Mouse (Mus musculus): Measurements from ENCODE around the gene Arpp21.

Gene Arpp21

DNA sequence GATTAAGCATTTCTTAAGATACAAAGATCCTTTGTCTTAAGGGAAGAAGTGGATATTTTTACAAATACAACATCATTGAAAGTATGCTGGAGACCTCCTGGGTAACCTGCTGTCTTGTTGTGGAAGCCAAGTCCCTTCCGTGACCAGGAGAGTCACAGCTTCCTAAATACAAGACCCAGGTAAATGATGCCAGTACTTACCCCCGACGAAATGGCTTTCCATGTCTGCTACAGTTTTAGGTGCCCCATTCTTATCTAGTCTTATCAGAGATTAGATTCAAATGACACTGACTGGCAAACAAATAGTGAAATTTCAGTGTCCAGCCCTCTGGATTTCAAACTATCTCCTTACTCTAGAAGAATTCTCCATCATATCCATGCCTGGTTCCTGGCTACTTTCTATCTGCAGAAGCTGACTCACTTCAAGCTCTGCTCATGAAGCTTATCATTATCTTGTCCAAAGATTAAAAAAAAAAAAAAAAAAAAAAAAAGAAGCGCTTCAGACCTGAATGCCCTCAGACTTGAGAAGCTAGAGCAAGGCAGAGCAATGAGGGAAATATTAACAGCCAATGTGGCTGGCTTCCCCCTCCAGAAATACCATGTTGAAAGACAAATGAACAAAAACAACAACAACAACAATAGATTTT, 4.9 kb downstream of the Arpp21 start:
- DNase-seq: no peak

DNA sequence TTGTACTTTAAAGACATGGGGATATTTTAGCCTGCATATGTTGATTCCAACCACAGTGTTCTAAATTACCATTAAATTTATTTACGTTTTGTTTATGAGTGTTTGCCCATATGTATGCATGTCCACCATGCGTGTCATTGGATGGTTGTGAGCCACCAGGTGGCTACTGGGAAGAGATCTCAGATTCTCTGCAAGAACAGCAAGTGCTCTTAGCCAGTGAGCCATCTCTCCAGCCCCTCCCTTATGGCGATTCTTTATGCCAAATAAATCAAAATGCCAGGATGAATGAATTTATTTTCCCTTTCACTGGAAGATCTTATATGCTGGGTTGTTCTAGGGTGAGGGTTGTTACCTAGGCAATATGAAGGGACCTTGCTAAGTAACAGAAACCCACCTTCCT, 7.3 kb downstream of the Arpp21 start:
- no peak for DNase-seq

DNA sequence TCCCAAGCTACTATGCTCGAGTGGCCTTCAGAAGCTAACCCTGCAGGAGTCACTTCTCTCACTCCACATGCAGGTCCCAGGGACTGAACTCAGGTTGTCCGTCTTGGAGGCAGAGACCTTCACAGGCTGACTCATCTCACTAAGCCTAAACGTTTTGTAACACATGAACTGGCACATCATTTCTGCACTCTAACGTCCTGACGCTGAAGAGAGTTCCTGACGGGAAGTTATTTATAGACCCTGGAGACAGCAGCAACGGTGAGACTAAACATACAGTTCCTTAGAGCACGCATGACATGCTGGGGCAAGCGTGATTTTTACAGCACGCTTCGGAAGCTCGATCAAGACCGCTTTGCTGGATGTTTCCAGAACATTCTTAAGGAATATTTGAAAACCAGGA, 8.6 kb downstream of the Arpp21 start:
- no peak for DNase-seq

DNA sequence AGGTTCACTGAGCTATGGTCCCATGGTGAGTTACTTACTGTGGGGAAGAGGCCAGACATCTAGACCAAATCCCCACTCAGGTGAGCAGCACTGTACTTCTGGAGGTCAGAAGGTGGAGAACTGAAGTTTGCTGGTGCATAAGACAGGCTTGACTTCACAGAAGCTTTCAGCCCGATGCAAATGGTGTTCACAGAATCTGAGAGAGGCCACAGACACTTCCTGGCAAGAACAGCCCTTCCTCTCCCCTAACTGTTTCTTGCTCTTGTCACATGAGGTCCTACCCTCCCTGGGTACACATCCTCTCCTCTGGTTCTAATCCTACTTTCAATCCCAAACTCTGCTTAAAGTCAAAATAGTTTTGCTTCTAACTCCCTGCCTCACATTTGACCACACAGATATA, 9.2 kb downstream of the Arpp21 start:
- no peak for DNase-seq

DNA sequence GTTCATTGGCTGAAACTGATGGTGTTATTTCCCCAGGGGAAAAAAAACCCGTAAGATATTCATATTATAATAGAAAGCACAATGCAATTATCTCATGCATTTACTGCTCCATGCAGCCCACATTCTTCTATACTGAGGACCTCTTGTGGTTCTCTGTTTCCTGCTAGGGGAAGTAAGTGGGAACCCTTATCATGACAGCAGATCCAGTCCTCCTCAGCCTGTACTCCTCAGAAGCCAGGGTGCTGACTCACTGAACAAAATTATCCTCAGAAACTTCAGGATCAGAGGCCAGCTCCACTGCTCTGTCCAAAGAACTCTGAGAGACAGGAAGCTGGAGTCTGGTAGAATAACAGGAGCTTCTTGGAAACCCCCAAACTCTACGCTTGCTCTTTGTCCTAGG, 10.7 kb downstream of the Arpp21 start:
- DNase-seq: no peak

DNA sequence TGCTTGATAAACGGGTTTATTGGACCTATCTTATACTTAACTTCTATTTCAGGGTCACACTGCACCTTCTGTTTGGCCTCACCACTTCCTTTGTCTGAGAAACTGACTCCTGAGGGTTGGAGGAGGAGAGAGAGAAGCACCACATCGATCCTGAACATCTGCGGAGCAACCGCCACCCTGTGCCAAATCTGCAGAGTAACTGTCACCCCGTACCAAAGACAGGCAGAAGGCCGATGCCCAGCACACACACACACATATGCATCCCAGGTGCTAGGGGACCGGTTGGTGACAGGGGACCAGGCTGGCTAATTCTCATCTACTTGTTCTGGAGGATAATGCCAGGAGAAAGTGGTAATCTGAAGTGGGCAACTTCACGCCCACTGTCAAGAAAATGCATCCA, 16.4 kb downstream of the Arpp21 start:
- no peak for DNase-seq

DNA sequence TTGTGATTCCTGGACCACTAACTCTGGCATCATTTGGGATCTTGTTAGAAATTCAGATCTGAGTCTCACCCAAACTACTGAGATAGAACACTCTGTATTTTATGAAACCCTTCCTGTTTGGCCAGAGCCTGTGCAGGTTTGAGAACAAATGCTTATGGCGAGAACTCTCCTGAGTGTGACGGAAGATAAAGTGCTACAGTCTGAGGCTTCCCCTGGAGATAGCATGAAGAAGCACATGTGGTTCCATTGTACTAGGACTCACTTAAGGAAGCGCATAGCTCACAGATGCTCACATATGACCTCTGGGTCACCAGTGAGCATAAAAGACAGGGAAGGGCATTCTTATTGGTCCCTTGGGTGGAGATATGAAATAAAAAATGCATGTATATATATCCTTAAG, 17.5 kb downstream of the Arpp21 start:
- no peak for DNase-seq

DNA sequence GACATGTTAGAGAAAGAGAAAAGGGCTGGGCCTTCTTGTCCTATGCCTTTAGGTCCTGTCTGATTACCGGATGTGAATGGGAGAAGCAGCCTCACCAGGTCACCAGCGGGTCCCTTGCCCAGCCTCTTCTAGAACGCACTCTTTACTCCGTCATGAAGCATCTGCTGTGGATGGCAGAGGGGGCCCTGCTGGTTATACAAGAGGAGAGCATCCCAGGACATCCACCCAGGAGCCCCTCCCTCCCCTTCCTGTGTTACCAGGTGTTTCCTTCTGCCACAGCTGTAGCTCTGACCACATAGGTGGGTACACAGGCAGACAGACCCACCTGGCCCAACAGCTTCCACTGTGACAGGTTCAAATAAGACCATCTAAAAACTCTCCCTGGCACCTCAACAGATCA, 18.6 kb downstream of the Arpp21 start:
- no peak for DNase-seq

DNA sequence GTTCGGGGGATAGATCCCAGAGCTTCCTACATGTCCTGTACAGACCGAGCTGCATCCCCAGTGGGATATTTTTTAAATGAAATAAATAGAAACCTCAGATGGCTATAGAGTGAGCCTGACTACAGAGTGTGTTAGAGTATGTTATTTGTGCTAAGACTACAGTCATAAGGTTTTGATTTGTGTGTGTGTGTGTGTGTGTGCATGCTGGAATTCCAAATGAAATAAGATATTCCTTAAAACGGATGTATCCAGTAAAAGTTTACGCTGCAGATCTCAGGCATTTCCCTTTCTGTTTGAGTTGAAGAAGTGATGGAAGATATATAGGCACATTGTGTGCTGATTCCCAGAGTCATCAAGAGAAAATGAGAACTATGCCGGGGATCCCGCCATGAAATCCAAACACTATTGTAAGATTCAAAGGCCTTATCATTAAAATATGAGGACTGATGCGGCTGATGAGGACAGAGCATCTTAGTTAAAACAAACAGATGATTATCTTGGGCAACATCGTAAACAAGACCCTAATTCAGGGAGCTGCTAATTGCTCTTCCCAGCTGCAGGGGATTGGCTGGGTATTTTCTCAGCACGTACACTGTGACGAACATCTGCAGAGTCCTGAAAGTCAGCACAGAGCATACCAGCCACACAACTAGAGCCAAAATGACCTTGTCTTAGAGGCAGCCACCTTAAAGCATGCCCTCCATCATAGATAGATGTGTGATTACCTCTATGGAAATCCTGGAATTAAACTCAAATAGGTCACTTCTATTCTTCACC, 20.5 kb downstream of the Arpp21 start:
- DNase-seq: no peak

DNA sequence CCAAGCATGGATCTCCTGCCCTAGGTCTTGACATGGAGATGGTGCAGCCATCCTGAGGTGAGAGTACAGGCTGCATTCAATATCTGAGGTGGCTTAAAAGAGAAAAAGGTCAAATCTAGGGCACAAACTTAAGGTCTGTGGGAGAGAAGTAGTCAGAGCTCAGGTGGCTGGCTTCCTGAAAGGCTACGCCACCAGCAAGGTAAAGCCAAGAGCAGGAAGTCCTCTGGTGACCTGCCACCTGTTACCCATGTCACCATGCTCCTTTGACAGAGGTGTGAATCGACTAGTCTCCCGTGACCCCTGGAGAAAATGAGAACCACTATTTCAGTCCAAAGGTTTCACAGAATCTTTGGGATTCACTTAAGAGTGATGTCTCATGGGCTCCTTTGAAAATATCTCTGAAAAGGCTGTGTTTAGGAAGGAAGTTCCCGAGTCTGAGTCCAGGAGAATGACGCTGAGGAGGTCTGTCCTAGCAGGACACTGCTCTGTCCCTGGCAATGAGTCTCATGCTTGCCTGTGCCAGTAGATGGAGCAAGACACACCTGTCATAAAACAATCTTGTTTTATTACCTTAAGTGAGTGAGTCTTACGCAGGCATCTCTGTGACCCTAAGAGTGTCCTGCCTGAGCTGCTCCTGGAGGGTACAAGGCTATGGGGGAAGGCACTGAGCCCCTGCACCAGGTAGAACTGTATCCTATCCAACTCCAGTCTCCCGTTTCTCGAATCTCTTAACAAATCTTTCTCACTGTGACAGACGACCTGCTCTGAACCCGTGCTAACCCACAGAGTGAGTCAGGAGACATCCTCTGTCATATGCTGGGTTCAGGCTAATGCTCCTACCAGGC, 22.1 kb downstream of the Arpp21 start:
- no peak for DNase-seq

DNA sequence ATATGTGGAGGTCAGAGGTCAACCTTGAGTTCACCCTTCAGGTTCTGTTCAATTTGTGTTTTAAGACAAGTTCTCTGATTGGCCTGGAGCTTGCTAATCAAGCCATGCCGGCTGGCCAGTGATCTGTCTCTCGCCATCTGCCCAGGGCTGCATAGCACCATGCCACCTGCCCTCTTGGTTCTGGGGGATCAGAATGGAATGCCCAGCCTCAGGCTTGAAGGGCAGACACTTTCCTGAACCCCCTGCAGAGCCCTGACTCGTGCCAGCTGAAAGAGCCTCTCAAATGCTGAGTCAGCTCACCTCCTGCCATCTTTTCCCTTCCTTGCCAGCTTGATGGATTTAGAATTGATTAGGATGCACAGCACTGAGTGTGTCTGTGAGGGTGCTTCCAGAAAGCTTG, 25.9 kb downstream of the Arpp21 start:
- DNase-seq: no peak

DNA sequence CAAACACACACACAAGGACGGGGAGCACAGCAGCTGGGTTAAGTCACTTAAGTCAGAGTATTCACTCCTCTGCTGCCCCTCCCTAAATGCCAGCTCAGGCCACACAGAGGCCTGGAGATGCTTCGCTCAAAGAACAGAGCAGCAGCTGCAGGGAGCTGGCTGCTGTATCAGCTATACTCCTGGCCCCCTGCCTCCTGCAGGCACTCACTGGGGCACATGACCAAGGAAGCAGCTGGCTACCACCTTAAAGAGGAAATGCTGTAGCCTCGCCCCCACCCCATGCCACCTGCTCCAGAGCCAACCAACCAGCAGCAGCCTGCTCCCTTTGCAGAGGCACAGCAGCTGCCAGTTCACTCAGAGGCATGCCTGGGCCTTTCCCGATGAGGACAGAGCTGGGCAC, 28.0 kb downstream of the Arpp21 start:
- peak; percentile 47 for DNase-seq

DNA sequence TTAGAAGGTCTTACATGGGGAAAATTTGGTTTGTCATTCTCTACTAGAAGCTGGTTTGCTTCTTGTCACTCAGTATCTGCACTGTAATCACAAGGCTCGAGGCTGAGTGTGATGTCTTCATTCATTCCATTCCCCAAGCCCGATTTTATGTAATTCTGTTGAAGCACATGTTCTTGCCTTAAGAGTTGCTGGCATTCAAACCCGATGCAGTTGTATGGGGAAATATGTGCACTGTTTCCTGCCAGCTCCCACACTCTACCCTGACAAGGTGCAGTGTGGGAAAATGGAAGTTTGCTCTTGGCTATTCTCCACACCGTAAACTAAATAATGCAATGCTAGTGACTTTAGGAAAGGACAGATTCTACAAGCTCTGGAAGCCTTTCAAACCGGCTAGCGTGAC, 37.4 kb downstream of the Arpp21 start:
- no peak for DNase-seq

DNA sequence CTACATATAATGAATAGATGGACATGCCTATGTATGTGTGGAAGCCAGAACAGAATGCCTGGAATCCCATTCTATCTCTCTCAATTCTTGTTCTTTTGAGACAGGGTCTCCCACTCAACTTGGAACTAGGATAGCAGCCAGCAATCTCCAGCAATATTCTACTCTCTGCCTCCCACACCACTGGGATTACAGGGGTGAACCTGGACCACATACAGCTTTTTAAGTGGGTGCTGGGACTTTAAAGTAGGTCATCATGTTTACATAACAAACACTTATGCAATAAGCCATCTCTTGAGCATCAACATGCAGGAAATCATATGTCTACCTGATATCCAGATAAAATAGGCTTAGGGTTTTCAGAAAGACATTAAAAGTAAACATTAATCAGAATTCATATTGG, 41.7 kb downstream of the Arpp21 start:
- DNase-seq: no peak

DNA sequence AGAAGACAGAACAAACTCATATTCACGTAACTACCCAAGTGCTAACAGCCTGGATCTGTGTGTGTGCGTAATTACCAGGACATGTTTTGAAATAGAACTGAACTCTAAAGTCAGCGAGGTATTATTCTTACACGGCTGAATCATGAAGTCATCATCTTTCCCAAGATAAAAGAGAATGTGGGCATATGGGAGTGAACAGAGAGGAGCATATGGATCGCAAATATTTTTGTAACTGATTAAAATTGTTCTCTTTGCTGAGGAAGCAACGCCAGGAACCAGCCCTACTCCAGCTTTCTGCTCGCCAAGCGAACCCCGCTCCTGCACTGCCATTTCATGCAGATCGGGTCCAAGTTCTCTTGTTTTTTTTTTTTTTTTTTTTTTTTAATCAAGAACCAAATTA, 46.3 kb downstream of the Arpp21 start:
- no peak for DNase-seq

DNA sequence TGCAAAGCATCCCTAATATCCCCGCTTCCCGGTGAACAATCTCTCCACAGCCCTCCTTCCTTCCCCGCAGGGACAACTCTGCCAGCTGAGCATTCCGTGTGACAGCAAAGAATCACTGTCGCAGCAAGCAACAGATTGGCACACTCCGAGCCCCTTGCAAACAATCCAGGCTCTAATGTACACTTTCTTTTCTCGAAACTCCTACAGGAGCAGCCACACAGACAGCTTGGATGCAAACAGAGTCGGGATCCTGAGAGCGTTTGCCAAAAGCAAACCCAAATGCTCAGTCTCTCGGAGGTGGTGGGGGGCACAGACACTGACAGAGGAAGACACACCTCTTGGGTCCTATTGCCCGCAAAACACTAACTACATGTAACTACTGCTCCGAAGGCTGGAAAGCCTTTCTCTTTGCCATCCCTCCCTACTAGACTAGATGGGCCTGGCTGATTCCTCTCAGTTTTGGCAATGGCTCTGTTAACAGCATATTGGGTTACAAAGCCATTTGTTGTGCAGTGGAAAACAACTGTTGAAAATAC, 47.3 kb downstream of the Arpp21 start:
- DNase-seq: no peak

DNA sequence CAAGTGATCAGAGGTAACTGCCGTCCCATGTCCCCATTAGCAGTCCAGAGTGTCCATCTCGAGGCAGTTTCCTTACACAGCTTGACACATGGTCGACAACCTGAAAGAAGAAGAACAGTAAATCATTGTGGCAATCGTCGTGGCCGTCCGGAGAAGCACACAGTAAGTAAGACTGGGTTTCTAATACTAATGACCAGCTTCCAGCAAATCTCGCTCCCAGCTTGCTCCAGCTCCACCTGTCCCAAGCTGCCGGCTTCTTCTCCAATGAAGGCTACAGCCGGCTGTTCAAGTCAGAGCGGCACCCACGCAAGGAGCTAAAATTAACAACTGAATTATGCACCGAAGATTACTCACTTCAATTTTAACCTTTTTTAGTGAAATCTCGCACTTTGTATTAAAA, 48.1 kb downstream of the Arpp21 start:
- peak; percentile 12 for DNase-seq

DNA sequence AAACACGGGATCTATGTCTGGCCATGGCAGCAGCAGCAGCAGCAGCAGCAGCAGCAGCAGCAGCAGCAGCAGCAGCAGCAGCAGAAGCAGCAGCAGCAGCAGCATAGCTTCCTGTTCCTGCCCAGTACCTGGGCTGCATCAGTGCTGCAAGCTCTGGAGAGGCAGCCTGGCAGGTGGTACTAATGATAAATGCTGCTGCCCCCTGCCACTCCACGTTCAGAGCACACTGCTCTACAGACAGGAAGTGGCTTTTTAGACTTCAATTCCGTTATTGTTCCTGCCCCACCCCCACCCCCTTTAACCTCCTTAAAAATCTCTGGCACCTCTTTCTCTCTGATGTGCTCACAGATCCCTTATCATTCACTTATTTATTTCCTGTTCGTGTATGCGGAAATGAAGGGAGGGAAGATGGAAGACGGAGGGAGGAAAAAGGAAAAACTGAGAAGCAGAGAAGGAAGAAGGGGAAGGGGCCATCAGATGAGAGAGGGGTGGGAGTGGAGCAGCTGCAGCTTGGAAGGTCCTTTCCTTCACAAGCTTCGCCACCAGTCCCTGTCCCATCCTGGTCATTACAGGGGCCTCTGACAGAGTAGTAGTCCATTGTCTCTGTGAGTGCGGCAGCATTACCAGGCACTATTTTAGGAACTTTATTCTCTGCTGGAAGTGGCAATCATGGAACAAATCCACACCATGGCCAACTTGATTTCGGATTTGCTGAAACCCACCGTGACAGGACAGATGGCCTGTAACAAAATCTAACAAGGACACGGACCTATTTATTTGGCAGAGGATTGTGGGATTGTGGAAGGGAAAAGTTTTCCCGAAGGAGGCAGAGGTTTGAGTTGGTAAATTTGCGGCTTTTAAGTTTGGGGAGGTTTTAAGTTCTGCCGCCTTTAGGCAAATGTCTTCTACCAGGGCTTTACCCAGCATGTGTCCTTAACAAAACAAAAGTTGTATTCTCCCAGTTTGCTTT, 49.1 kb downstream of the Arpp21 start:
- DNase-seq: peak; percentile 46

DNA sequence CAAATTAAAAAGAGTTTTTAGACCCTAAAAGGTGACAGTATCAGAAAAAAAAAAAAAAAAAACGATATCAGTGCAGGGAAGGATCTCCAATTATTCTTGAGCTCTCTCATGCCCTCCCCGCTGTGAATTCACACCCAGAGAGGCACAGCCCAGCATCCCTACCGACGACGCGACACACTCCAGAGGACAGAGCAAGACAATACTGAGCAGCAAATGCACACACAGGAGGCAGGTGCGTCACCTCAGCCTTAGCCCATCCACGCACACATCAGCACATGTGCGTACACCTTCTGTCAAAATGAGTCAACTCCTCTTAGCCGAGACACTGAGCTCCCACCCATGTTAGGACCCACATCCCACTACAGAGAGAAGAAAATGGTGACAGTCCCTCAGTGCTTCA, 50.0 kb downstream of the Arpp21 start:
- DNase-seq: no peak

DNA sequence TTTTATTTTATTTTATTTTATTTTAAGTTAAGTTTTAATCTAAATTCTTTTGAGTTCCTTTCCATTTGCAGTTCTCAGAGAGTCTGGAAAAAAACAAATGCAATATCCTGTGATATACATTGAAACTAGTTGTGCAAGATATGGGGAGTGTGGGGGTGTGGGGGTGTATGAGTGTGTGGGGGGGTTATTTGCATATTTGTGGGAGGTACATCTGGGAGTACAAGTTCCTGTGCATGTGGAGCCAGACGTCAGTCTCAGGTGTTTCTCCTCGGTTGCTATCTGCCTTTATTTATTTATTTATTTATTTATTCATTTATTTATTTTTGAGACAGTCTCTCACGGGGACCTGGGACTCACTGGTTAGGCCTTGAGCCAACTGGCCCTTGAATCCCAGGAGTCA, 53.0 kb downstream of the Arpp21 start:
- DNase-seq: no peak

DNA sequence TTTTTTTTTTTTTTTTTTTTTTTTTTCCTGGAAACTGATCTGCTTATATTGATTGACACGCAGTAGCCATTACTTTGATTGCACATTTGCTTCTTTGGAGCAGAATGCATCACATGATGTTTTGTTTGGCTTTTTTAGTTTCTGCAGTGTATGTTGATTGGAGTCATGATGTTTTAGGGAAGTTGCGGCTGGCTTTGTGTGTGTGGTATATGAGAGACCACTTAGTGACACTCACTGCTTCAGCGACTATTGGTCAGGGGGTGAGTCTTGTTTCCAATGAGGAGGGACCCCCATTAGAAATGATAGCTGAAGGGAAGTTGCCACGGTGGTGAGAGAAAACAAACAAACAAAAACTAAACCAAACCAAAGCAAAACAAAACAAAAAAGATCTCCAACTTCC, 55.7 kb downstream of the Arpp21 start:
- DNase-seq: no peak

DNA sequence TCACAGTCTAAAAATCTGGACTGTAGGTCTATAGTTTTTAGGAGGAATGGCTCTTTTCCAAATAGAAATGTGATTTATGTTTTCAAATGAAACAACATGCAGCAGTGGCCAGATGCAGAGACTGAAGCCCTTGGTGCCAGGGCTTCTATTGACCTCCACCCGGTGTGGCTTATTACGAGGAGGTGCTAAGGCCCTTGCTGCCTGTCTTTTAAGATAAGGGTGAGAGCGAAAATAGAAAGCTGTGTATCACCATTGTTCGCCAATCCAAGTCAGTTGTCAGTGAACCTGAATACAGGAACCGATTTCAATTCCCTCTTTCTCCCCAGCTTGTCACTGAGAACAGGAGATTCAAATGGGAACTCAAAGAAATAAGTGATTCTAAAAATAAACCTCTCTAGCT, 57.3 kb downstream of the Arpp21 start:
- DNase-seq: no peak

DNA sequence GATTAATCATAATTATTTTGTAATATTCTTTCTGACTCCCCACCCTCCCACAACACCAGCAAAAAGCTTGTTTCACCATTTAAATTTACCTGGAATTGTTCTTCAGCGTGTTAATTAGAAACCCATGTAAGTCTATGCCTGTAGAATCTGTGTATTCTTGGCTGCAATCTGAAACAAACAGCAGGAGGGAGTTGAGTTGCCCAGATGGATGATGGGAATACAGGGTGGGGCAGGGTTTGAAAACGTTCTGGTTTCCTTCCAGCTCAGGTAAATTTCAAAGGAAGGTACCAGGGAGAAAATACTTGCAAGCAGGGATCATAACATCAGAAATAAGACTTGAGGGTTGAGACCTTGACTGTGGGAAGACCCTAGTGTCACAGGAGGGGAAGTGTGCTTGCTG, 58.2 kb downstream of the Arpp21 start:
- DNase-seq: no peak

Measured in embryo, embryonic 11 days (tissue).